Mouse (Mus musculus): ENCODE results near the gene Cic. TPM values are rescaled to one million over a fixed set of nuclear protein-coding genes. Genes with fewer than 3 reads are reported as not detected.

Cic gene
- polyA plus RNA-seq, 1 experiment from 2014 or later = 23.5 TPM

GRCm38 (mm10) chr7:25284171-25284570, 16.7 kb downstream of the Cic start:
- peak overlapping the region; percentile 98 for H3K27ac ChIP-seq
- peaks cover 49% of the 10 kb centered on the region for H3K36me3 ChIP-seq
- WGBS = 77% methylated on average over 2 of the region's 2 CpGs
- peaks cover 58% of the 10 kb centered on the region for H3K4me1 ChIP-seq (replicated peaks)
- 0 out of 2 replicates have a peak, but pooled peaks cover 2% of the 10 kb centered on the region for H3K9me3 ChIP-seq
- H3K4me3 ChIP-seq = peak overlapping the region; percentile 85
- DNase-seq (ENCODE audit: low spot score) = no peak
- no peaks in the 10 kb centered on the region for H3K27me3 ChIP-seq (ENCODE audit: insufficient read depth, poor library complexity, severe bottlenecking)

GRCm38 (mm10) chr7:25284766-25285165, 17.3 kb downstream of the Cic start:
- peaks cover 52% of the 10 kb centered on the region for H3K4me1 ChIP-seq (replicated peaks)
- WGBS = 87% methylated on average over 5 of the region's 5 CpGs
- no peak for DNase-seq (ENCODE audit: low spot score)

GRCm38 (mm10) chr7:25285511-25286238, 18.2 kb downstream of the Cic start:
- H3K27ac ChIP-seq = no peak overlapping the region
- peaks cover 64% of the 10 kb centered on the region for H3K36me3 ChIP-seq
- no peak for DNase-seq (ENCODE audit: low spot score)

More at GRCm38 (mm10) chr7:25284766-25285165, 17.3 kb downstream of the Cic start:
- Histone ChIP-seq H3K36me3 (peaks cover 55% of the 10 kb centered on the region), H3K27me3 (ENCODE audit: insufficient read depth, poor library complexity, severe bottlenecking) (no peaks in the 10 kb centered on the region), H3K27ac (peak overlapping the region; percentile 20; the same call in 1 of the 2 replicates), H3K4me3 (peak overlapping the region; percentile 85; the same call in 1 of the 2 replicates), H3K9me3 (peaks cover 6% of the 10 kb centered on the region; the same call in 1 of the 2 replicates)

GRCm38 (mm10) chr7:25286989-25287388, 19.5 kb downstream of the Cic start:
- peaks cover 77% of the 10 kb centered on the region for H3K36me3 ChIP-seq

More at GRCm38 (mm10) chr7:25285511-25286238, 18.2 kb downstream of the Cic start:
- WGBS = 92% methylated on average over 20 of the region's 20 CpGs
- Histone ChIP-seq H3K4me3 (no peak overlapping the region), H3K27me3 (ENCODE audit: insufficient read depth, poor library complexity, severe bottlenecking) (no peaks in the 10 kb centered on the region), H3K9me3 (peaks cover 9% of the 10 kb centered on the region; the same call in 1 of the 2 replicates), H3K4me1 (replicated peaks) (peaks cover 43% of the 10 kb centered on the region)

GRCm38 (mm10) chr7:25288011-25288410, 20.5 kb downstream of the Cic start:
- H3K4me3 ChIP-seq = no peak overlapping the region
- no peak for DNase-seq (ENCODE audit: low spot score)
- no peak overlapping the region for H3K27ac ChIP-seq
- H3K27me3 ChIP-seq (ENCODE audit: insufficient read depth, poor library complexity, severe bottlenecking) = no peaks in the 10 kb centered on the region
- H3K4me1 ChIP-seq (replicated peaks) = peaks cover 38% of the 10 kb centered on the region
- 96% methylated on average over 12 of the region's 12 CpGs for WGBS
- H3K9me3 ChIP-seq = peaks cover 9% of the 10 kb centered on the region; the same call in 1 of the 2 replicates
- H3K36me3 ChIP-seq = peaks cover 87% of the 10 kb centered on the region

More at GRCm38 (mm10) chr7:25286989-25287388, 19.5 kb downstream of the Cic start:
- H3K4me3 ChIP-seq = no peak overlapping the region
- no peak for DNase-seq (ENCODE audit: low spot score)
- 80% methylated on average over 8 of the region's 8 CpGs for WGBS
- peaks cover 42% of the 10 kb centered on the region for H3K4me1 ChIP-seq (replicated peaks)
- no peak overlapping the region for H3K27ac ChIP-seq
- H3K9me3 ChIP-seq = peaks cover 9% of the 10 kb centered on the region; the same call in 1 of the 2 replicates
- no peaks in the 10 kb centered on the region for H3K27me3 ChIP-seq (ENCODE audit: insufficient read depth, poor library complexity, severe bottlenecking)

- Histone ChIP-seq H3K4me3 (peak overlapping the region; percentile 14; the same call in 1 of the 2 replicates), H3K27me3 (ENCODE audit: insufficient read depth, poor library complexity, severe bottlenecking) (no peaks in the 10 kb centered on the region), H3K27ac (no peak overlapping the region), H3K36me3 (peaks cover 94% of the 10 kb centered on the region), H3K9me3 (peaks cover 9% of the 10 kb centered on the region; the same call in 1 of the 2 replicates), H3K4me1 (replicated peaks) (peaks cover 34% of the 10 kb centered on the region)
- 91% methylated on average over 3 of the region's 3 CpGs for WGBS
- DNase-seq (ENCODE audit: low spot score) = no peak
Observed at GRCm38 (mm10) chr7:25288721-25289120, 21.2 kb downstream of the Cic start.

GRCm38 (mm10) chr7:25289925-25290324, 22.4 kb downstream of the Cic start:
- Histone ChIP-seq H3K9me3 (peaks cover 9% of the 10 kb centered on the region; the same call in 1 of the 2 replicates), H3K4me1 (replicated peaks) (peaks cover 22% of the 10 kb centered on the region), H3K4me3 (no peak overlapping the region), H3K27me3 (ENCODE audit: insufficient read depth, poor library complexity, severe bottlenecking) (no peaks in the 10 kb centered on the region), H3K36me3 (peaks cover 100% of the 10 kb centered on the region), H3K27ac (no peak overlapping the region)
- no peak for DNase-seq (ENCODE audit: low spot score)
- 95% methylated on average over 3 of the region's 3 CpGs for WGBS

- peaks cover 9% of the 10 kb centered on the region; the same call in 1 of the 2 replicates for H3K9me3 ChIP-seq
- H3K27me3 ChIP-seq (ENCODE audit: insufficient read depth, poor library complexity, severe bottlenecking) = no peaks in the 10 kb centered on the region
- H3K4me1 ChIP-seq (replicated peaks) = peaks cover 18% of the 10 kb centered on the region
- WGBS = 95% methylated on average over 1 of the region's 1 CpGs
- DNase-seq (ENCODE audit: low spot score) = no peak
- H3K36me3 ChIP-seq = peaks cover 100% of the 10 kb centered on the region
- H3K4me3 ChIP-seq = no peak overlapping the region
- H3K27ac ChIP-seq = no peak overlapping the region
Observed at GRCm38 (mm10) chr7:25290463-25290862, 23.0 kb downstream of the Cic start.

GRCm38 (mm10) chr7:25290911-25291310, 23.4 kb downstream of the Cic start:
- H3K27ac ChIP-seq = no peak overlapping the region
- 94% methylated on average over 2 of the region's 2 CpGs for WGBS
- no peak for DNase-seq (ENCODE audit: low spot score)

GRCm38 (mm10) chr7:25292107-25292506, 24.6 kb downstream of the Cic start:
- H3K4me1 ChIP-seq (replicated peaks) = peaks cover 31% of the 10 kb centered on the region
- H3K27me3 ChIP-seq (ENCODE audit: insufficient read depth, poor library complexity, severe bottlenecking) = no peaks in the 10 kb centered on the region
- 61% methylated on average over 7 of the region's 7 CpGs for WGBS
- 0 out of 2 replicates have a peak overlapping the region, but pooled peaks have one; percentile 29 for H3K27ac ChIP-seq
- H3K9me3 ChIP-seq = peaks cover 9% of the 10 kb centered on the region; the same call in 1 of the 2 replicates
- no peak for DNase-seq (ENCODE audit: low spot score)
- peak overlapping the region; percentile 11; the same call in 1 of the 2 replicates for H3K4me3 ChIP-seq
- H3K36me3 ChIP-seq = peaks cover 93% of the 10 kb centered on the region

More at GRCm38 (mm10) chr7:25290911-25291310, 23.4 kb downstream of the Cic start:
- Histone ChIP-seq H3K27me3 (ENCODE audit: insufficient read depth, poor library complexity, severe bottlenecking) (no peaks in the 10 kb centered on the region), H3K4me3 (0 out of 2 replicates have a peak overlapping the region, but pooled peaks have one; percentile 6), H3K4me1 (replicated peaks) (peaks cover 19% of the 10 kb centered on the region), H3K9me3 (peaks cover 9% of the 10 kb centered on the region; the same call in 1 of the 2 replicates), H3K36me3 (peaks cover 100% of the 10 kb centered on the region)

- Histone ChIP-seq H3K27me3 (ENCODE audit: insufficient read depth, poor library complexity, severe bottlenecking) (no peaks in the 10 kb centered on the region), H3K4me1 (replicated peaks) (peaks cover 39% of the 10 kb centered on the region), H3K9me3 (peaks cover 9% of the 10 kb centered on the region; the same call in 1 of the 2 replicates), H3K4me3 (peak overlapping the region; percentile 16; the same call in 1 of the 2 replicates), H3K36me3 (peaks cover 81% of the 10 kb centered on the region), H3K27ac (no peak overlapping the region)
- no peak for DNase-seq (ENCODE audit: low spot score)
- 84% methylated on average over 10 of the region's 10 CpGs for WGBS
Observed at GRCm38 (mm10) chr7:25293191-25293739, 25.8 kb downstream of the Cic start.

- no peak overlapping the region for H3K27ac ChIP-seq
- peaks cover 69% of the 10 kb centered on the region for H3K36me3 ChIP-seq
- H3K4me1 ChIP-seq (replicated peaks) = peaks cover 44% of the 10 kb centered on the region
- WGBS = 91% methylated on average over 4 of the region's 4 CpGs
- H3K9me3 ChIP-seq = peaks cover 4% of the 10 kb centered on the region; the same call in 1 of the 2 replicates
- no peak for DNase-seq (ENCODE audit: low spot score)
- no peak overlapping the region for H3K4me3 ChIP-seq
- H3K27me3 ChIP-seq (ENCODE audit: insufficient read depth, poor library complexity, severe bottlenecking) = no peaks in the 10 kb centered on the region
Observed at GRCm38 (mm10) chr7:25294495-25294894, 27.0 kb downstream of the Cic start.

All from hindbrain, embryonic 10.5 days (tissue).